Mouse (Mus musculus): ENCODE results near the gene Rps6ka5.
A peak's percentile ranks its signal among the peaks of the same experiment; 100 is the strongest.

The Rps6ka5 gene

GRCm38 (mm10) chr12:100606733-100607132 lies 120.0 kb downstream of the Rps6ka5 start:
- peak; percentile 9 to 50 for DNase-seq (ENCODE audit: inconsistent age in 2 of 2, low spot score in 1 of 2)

- DNase-seq (ENCODE audit: inconsistent age in 2 of 2, low spot score in 1 of 2) = peak; percentile 12 to 67
Observed at GRCm38 (mm10) chr12:100605596-100605995, 121.2 kb downstream of the Rps6ka5 start.

- peak; percentile 32 to 75 for DNase-seq (ENCODE audit: inconsistent age in 2 of 2, low spot score in 1 of 2)
Observed at GRCm38 (mm10) chr12:100604540-100604939, 122.2 kb downstream of the Rps6ka5 start.

GRCm38 (mm10) chr12:100594700-100595099 lies 132.1 kb downstream of the Rps6ka5 start:
- DNase-seq (ENCODE audit: inconsistent age in 2 of 2, low spot score in 1 of 2) = no peak

GRCm38 (mm10) chr12:100586601-100587000 lies 140.2 kb downstream of the Rps6ka5 start:
- DNase-seq (ENCODE audit: inconsistent age in 2 of 2, low spot score in 1 of 2) = no peak

- DNase-seq (ENCODE audit: inconsistent age in 2 of 2, low spot score in 1 of 2) = no peak
Observed at GRCm38 (mm10) chr12:100579221-100579620, 147.6 kb downstream of the Rps6ka5 start.

- DNase-seq (ENCODE audit: inconsistent age in 2 of 2, low spot score in 1 of 2) = peak in 1 of 2 experiments; percentile 84
Observed at GRCm38 (mm10) chr12:100578291-100578690, 148.5 kb downstream of the Rps6ka5 start.

- DNase-seq (ENCODE audit: inconsistent age in 2 of 2, low spot score in 1 of 2) = peak in 1 of 2 experiments; percentile 57
Observed at GRCm38 (mm10) chr12:100575739-100576138, 151.0 kb downstream of the Rps6ka5 start.

- no peak for DNase-seq (ENCODE audit: inconsistent age in 2 of 2, low spot score in 1 of 2)
Observed at GRCm38 (mm10) chr12:100570522-100571072, 156.2 kb downstream of the Rps6ka5 start.

GRCm38 (mm10) chr12:100568831-100569230 lies 158.0 kb downstream of the Rps6ka5 start:
- no peak for DNase-seq (ENCODE audit: inconsistent age in 2 of 2, low spot score in 1 of 2)

- DNase-seq (ENCODE audit: inconsistent age in 2 of 2, low spot score in 1 of 2) = peak in 1 of 2 experiments; percentile 44
Observed at GRCm38 (mm10) chr12:100568105-100568504, 158.7 kb downstream of the Rps6ka5 start.

GRCm38 (mm10) chr12:100567627-100568026 lies 159.2 kb downstream of the Rps6ka5 start:
- peak in 1 of 2 experiments; percentile 56 for DNase-seq (ENCODE audit: inconsistent age in 2 of 2, low spot score in 1 of 2)

- no peak for DNase-seq (ENCODE audit: inconsistent age in 2 of 2, low spot score in 1 of 2)
Observed at GRCm38 (mm10) chr12:100553675-100554074, 173.1 kb downstream of the Rps6ka5 start.

- no peak for DNase-seq (ENCODE audit: inconsistent age in 2 of 2, low spot score in 1 of 2)
Observed at GRCm38 (mm10) chr12:100551972-100552371, 174.8 kb downstream of the Rps6ka5 start.

GRCm38 (mm10) chr12:100544194-100544567 lies 182.6 kb downstream of the Rps6ka5 start:
- no peak for DNase-seq (ENCODE audit: inconsistent age in 2 of 2, low spot score in 1 of 2)

- DNase-seq (ENCODE audit: inconsistent age in 2 of 2, low spot score in 1 of 2) = no peak
Observed at GRCm38 (mm10) chr12:100543437-100544193, 183.2 kb downstream of the Rps6ka5 start.

GRCm38 (mm10) chr12:100542494-100542893 lies 184.3 kb downstream of the Rps6ka5 start:
- DNase-seq (ENCODE audit: inconsistent age in 2 of 2, low spot score in 1 of 2) = no peak

GRCm38 (mm10) chr12:100542076-100542475 lies 184.7 kb downstream of the Rps6ka5 start:
- peak in 1 of 2 experiments; percentile 36 for DNase-seq (ENCODE audit: inconsistent age in 2 of 2, low spot score in 1 of 2)

GRCm38 (mm10) chr12:100539158-100539714 lies 187.5 kb downstream of the Rps6ka5 start:
- DNase-seq (ENCODE audit: inconsistent age in 2 of 2, low spot score in 1 of 2) = peak in 1 of 2 experiments; percentile 72

- DNase-seq (ENCODE audit: inconsistent age in 2 of 2, low spot score in 1 of 2) = peak in 1 of 2 experiments; percentile 71
Observed at GRCm38 (mm10) chr12:100538445-100539157, 188.2 kb downstream of the Rps6ka5 start.

GRCm38 (mm10) chr12:100537091-100537490 lies 189.7 kb downstream of the Rps6ka5 start:
- DNase-seq (ENCODE audit: inconsistent age in 2 of 2, low spot score in 1 of 2) = peak in 1 of 2 experiments; percentile 19

Data from adrenal gland, adult (tissue).